Mouse (Mus musculus) bone marrow macrophage, adult 2 months (primary cell): ENCODE data around the gene Bcat1.

ENCODE experiments used
- CTCF ChIP-seq: IDR thresholded peaks from 2 replicates; pipeline ENCODE4 v1.5.1; 2012; ENCODE audit warnings: low read depth, mild to moderate bottlenecking, low read length, moderate library complexity
- POLR2A ChIP-seq: IDR thresholded peaks from 2 replicates; pipeline ENCODE4 v1.6.1; 2012; ENCODE audit warnings: mild to moderate bottlenecking, low read depth, low read length, borderline replicate concordance

GRCm38 (mm10) chr6:144964205-144964604 lies 111.8 kb downstream of the Bcat1 start:
- TF ChIP-seq CTCF (no peak), POLR2A (no peak)
